Mouse (Mus musculus) midbrain, embryonic 13.5 days (tissue): ENCODE measurements around the gene Otop3. TPM values are rescaled to one million over a fixed set of nuclear protein-coding genes. Genes with fewer than 3 reads are reported as not detected.

Experiments used
- ATAC-seq: fragments of 200-750 bp; cut with Nextera tagmentation; 2 replicates; pipeline ENCODE4 v1.8.0; 2017; ENCODE audit warnings: mild to moderate bottlenecking, moderate TSS enrichment, moderate library complexity
- H3K27ac ChIP-seq: fragments of 300-500 bp; sonication (generic); 2 replicates; pipeline ENCODE4 v1.5.1; 2015; ENCODE audit warnings: inconsistent platforms, mild to moderate bottlenecking, moderate library complexity
- H3K27me3 ChIP-seq: fragments of 300-500 bp; sonication (generic); 2 replicates; pipeline ENCODE4 v1.6.1; 2015; ENCODE audit warnings: mild to moderate bottlenecking, inconsistent platforms
- H3K36me3 ChIP-seq: fragments of 300-500 bp; sonication (generic); 2 replicates; pipeline ENCODE4 v1.6.1; 2015; ENCODE audit warnings: mild to moderate bottlenecking, inconsistent platforms
- H3K4me1 ChIP-seq: fragments of 300-500 bp; sonication (generic); replicated peaks from 2 replicates; pipeline ENCODE4 v1.6.1; 2015; ENCODE audit warnings: inconsistent platforms
- H3K4me2 ChIP-seq: fragments of 300-500 bp; sonication (generic); replicated peaks from 2 replicates; pipeline ENCODE4 v1.6.1; 2015; ENCODE audit warnings: moderate library complexity, mild to moderate bottlenecking, inconsistent platforms
- H3K4me3 ChIP-seq: fragments of 300-500 bp; sonication (generic); replicated peaks from 2 replicates; pipeline ENCODE4 v1.5.1; 2015; ENCODE audit warnings: mild to moderate bottlenecking, inconsistent platforms
- H3K9ac ChIP-seq: fragments of 300-500 bp; sonication (generic); replicated peaks from 2 replicates; pipeline ENCODE4 v1.6.1; 2015; ENCODE audit warnings: mild to moderate bottlenecking, inconsistent platforms
- H3K9me3 ChIP-seq: fragments of 300-500 bp; sonication (generic); 2 replicates; pipeline ENCODE4 v1.6.1; 2016; ENCODE audit warnings: mild to moderate bottlenecking, inconsistent platforms
- WGBS: fragments of 180-500 bp; shearing (Covaris S2); methylation state at CpG from one replicate; pipeline ENCODE4 v1.1.7; 2015; 5-methylcytosine and 5-hydroxymethylcytosine counted together
- polyA plus RNA-seq: library from polyadenylated mRNA; unstranded; fragments of >200 nt; fragmentation: Nextera tagmentation; extraction: Ambion mirVana; gene quantifications from 2 replicates; pipeline ENCODE4 v1.2.1, GENCODE M21; 2015

Gene Otop3
- polyA plus RNA-seq, 1 experiment from 2014 or later, result 0.30 TPM

- Histone ChIP-seq H3K27me3 (peaks cover 15% of the 10 kb centered on the region; the same call in 1 of the 2 replicates), H3K4me1 (peaks cover 30% of the 10 kb centered on the region), H3K9me3 (no peaks in the 10 kb centered on the region), H3K9ac (peak within 1 kb of the TSS; percentile 89), H3K27ac (peak within 1 kb of the TSS; percentile 88), H3K4me3 (peak within 1 kb of the TSS; percentile 76), H3K4me2 (peak within 1 kb of the TSS; percentile 94), H3K36me3 (no peaks in the 10 kb centered on the region)
- peak; percentile 78 for ATAC-seq
- 1% methylated on average over 37 of the region's 39 CpGs for WGBS
Observed at GRCm38 (mm10) chr11:115367395-115367944, 32.9 kb downstream of the Otop3 start, which contains the start of gene Hid1. Gene Hid1 (minus strand): TSS chr11:115367756.

DNA sequence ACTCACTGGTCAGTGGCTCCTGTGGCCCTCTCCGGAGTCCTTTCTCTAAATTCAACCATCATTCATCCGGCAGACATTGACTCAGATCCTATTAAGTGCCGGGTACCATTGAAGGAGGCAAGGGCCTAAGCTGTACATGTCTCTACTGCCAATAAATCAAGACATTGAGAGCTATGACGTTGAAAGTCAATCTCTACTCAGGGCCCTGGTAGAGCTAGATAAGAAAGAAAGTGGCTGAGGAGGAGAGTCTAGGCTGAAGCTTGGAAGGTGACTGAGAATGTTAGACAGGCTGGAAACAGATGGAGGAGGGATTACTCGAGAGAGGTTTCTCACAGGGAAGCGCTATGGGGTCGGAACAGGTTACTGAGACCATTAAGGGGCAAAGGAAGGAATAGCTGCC lies 35.8 kb downstream of the Otop3 start:
- Histone ChIP-seq H3K27me3 (peaks cover 27% of the 10 kb centered on the region), H3K9ac (no peak overlapping the region), H3K9me3 (no peaks in the 10 kb centered on the region), H3K4me3 (no peak overlapping the region), H3K4me2 (no peak overlapping the region), H3K27ac (no peak overlapping the region), H3K4me1 (peaks cover 37% of the 10 kb centered on the region), H3K36me3 (no peaks in the 10 kb centered on the region)
- ATAC-seq, result no peak
- WGBS, result 61% methylated on average over 7 of the region's 7 CpGs

DNA sequence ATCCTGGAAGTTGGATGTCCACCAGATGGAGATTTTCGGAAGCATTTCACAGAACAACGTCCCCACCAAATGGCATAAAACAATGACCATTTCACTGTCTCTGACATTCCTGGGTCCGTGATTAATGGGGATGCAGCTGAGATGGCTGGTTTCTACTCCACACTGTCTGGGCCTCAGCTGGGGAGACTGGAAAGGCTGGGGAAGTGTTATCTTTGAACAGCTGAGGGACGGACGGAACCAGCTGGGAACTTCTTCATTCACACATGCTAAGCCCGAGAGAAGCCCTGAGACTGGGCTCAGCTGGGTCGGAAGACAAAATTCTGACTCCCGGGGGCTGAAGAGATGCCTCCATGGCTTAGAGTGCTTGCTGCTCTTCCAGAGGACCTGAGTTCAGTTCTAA lies 36.8 kb downstream of the Otop3 start:
- Histone ChIP-seq H3K4me3 (no peak overlapping the region), H3K9ac (no peak overlapping the region), H3K9me3 (no peaks in the 10 kb centered on the region), H3K4me1 (peaks cover 27% of the 10 kb centered on the region), H3K27me3 (peaks cover 36% of the 10 kb centered on the region), H3K36me3 (no peaks in the 10 kb centered on the region), H3K27ac (no peak overlapping the region), H3K4me2 (no peak overlapping the region)
- ATAC-seq, result no peak
- 58% methylated on average over 8 of the region's 8 CpGs for WGBS

- H3K9ac ChIP-seq, result no peak overlapping the region
- ATAC-seq, result no peak
- H3K4me1 ChIP-seq, result peaks cover 20% of the 10 kb centered on the region
- no peak overlapping the region for H3K4me3 ChIP-seq
- peaks cover 36% of the 10 kb centered on the region for H3K27me3 ChIP-seq
- no peaks in the 10 kb centered on the region for H3K36me3 ChIP-seq
- H3K4me2 ChIP-seq, result no peak overlapping the region
- no peak overlapping the region for H3K27ac ChIP-seq
- H3K9me3 ChIP-seq, result no peaks in the 10 kb centered on the region
- WGBS, result 84% methylated on average over 1 of the region's 1 CpGs
Observed at GRCm38 (mm10) chr11:115372015-115372414, 37.5 kb downstream of the Otop3 start.

- Histone ChIP-seq H3K4me2 (no peak overlapping the region), H3K4me3 (no peak overlapping the region), H3K9me3 (no peaks in the 10 kb centered on the region), H3K27ac (no peak overlapping the region), H3K27me3 (peaks cover 36% of the 10 kb centered on the region), H3K4me1 (peaks cover 14% of the 10 kb centered on the region), H3K9ac (no peak overlapping the region), H3K36me3 (no peaks in the 10 kb centered on the region)
- WGBS, result 46% methylated on average over 2 of the region's 2 CpGs
- ATAC-seq, result no peak
Observed at GRCm38 (mm10) chr11:115372737-115373136, 38.2 kb downstream of the Otop3 start.

DNA sequence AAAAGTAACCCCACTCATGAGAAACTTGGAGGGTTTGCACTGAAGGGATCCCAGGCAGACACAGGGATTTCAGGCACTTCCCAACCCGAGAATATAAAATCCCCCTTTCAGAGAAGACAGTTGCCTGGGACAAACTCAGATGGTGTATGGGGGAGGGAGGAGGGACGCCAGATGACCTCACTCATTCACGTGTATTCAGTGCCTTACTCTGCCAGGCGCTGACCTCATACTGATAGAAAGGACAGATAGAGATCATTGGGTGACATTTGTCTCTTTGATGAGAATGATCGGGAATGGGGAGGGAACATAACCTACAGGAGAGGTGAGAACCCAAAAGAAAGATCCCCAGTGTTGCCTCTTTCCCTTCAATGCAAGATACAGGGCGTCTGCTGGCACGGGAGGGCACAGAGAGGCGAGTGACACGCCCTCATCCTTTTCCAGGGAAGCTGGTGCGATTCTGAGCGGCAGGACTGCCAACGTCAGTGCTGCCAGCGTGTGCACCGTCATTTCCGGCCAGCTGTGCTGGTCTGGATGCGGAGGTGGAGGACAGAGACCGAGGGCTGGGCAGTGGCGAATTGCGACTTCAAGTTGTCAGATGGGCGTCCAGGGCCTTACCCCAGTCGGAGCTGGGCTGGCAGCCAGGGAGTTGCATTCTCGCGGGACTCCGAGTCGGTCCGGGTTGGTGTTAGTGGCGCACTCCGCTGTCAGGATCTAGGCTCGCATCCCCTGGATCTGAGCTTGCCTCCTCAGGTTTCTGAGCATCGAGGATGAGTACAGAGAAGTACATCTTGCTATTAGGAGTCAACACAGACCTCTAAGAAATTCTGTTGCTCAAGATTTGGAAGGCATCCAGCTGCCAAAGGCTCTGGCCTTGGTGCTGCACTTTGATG lies 39.5 kb downstream of the Otop3 start:
- peak overlapping the region; percentile 41 for H3K4me3 ChIP-seq
- no peaks in the 10 kb centered on the region for H3K9me3 ChIP-seq
- 0 out of 2 replicates have a peak overlapping the region, but pooled peaks have one; percentile 15 for H3K27ac ChIP-seq
- H3K4me2 ChIP-seq, result peak overlapping the region; percentile 64
- no peaks in the 10 kb centered on the region for H3K36me3 ChIP-seq
- peak; percentile 85 for ATAC-seq
- WGBS, result 2% methylated on average over 30 of the region's 30 CpGs
- peaks cover 36% of the 10 kb centered on the region for H3K27me3 ChIP-seq
- H3K4me1 ChIP-seq, result peaks cover 14% of the 10 kb centered on the region
- H3K9ac ChIP-seq, result peak overlapping the region; percentile 64

DNA sequence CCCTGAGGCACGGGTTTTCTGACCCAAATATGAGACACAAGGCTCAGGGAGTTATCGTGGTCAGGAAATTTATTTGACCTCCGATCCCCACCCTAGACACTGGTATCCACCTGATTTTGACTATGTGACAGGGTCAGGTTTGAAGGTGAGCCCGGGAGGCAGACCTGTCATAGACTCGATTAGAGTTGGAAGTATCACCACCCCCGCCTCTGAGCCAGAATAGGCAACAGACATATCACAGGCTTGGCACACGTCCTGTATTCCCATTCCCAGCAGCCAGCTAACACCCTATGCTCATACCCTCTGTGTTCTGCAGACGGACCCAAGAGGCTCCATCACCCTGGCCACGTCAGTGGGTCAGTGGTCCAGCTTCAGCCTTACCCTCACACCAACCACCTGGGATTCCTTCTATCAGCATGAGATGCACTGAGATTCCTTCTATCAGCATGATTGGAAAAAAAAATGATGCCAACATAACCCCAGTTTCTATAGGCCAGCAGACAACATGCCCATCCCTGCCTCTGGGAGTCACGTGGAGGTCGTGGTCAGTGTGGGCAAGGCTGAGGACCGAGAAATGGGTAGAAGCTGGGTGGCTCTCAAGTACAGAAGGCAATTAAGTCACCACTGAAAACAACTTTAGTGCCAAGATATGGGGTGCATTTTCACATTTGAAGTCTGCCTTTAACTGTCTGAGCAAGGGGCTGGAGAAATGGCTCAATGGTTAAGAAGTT lies 40.3 kb downstream of the Otop3 start:
- ATAC-seq, result no peak; the same call in 1 of the 2 replicates
- Histone ChIP-seq H3K27ac (no peak overlapping the region), H3K4me3 (peak overlapping the region; percentile 41), H3K36me3 (no peaks in the 10 kb centered on the region), H3K4me2 (peak overlapping the region; percentile 64), H3K9ac (peak overlapping the region; percentile 64), H3K27me3 (peaks cover 29% of the 10 kb centered on the region; the same call in 1 of the 2 replicates), H3K9me3 (no peaks in the 10 kb centered on the region), H3K4me1 (peaks cover 14% of the 10 kb centered on the region)
- WGBS, result 68% methylated on average over 12 of the region's 12 CpGs

DNA sequence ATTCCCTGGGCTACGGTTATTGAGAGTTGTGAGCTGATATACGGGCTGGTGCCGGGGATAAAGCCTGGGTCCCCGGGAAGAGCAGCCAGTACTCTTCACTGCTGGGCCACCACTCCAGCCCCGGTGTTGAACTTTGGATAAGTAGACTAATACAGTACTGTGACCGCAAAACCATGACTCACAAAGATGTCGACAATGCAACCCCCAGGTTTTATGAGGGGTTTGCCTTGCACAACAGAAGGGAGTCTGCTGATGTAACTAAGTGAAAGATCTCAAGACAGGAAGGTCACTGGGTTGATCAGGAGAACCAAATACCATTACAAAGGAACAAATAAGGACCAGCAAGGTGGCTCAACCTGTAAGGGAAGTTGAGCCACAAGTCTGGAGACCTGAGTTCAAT lies 42.2 kb downstream of the Otop3 start:
- H3K27me3 ChIP-seq, result peaks cover 20% of the 10 kb centered on the region; the same call in 1 of the 2 replicates
- WGBS, result 69% methylated on average over 7 of the region's 7 CpGs
- H3K9me3 ChIP-seq, result no peaks in the 10 kb centered on the region
- H3K4me1 ChIP-seq, result peaks cover 18% of the 10 kb centered on the region
- no peak overlapping the region for H3K4me2 ChIP-seq
- no peak for ATAC-seq
- H3K36me3 ChIP-seq, result no peaks in the 10 kb centered on the region
- no peak overlapping the region for H3K4me3 ChIP-seq
- no peak overlapping the region for H3K9ac ChIP-seq
- H3K27ac ChIP-seq, result no peak overlapping the region

DNA sequence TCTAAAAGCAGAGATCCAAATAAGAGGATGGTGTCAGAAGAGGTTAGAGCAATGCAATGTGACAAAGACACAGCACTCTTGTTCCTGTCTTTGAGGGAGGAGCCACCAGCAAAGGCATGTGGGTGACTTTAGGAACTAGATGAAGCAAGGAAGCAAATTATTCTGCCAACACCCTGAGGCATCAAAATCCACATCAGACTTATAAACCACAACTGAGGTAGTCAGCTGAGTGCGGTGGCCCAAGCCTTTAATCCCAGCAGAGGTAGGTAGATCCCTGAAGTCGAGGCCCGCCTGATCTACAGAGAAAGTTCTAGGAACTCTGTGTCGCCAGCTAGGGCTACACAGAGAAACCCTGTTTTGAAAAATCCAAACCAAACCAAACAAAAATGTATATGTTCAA lies 42.7 kb downstream of the Otop3 start:
- Histone ChIP-seq H3K4me1 (peaks cover 18% of the 10 kb centered on the region), H3K27ac (no peak overlapping the region), H3K4me3 (no peak overlapping the region), H3K36me3 (no peaks in the 10 kb centered on the region), H3K9ac (no peak overlapping the region), H3K27me3 (peaks cover 20% of the 10 kb centered on the region; the same call in 1 of the 2 replicates), H3K9me3 (no peaks in the 10 kb centered on the region), H3K4me2 (no peak overlapping the region)
- ATAC-seq, result no peak
- WGBS, result 91% methylated on average over 4 of the region's 4 CpGs

DNA sequence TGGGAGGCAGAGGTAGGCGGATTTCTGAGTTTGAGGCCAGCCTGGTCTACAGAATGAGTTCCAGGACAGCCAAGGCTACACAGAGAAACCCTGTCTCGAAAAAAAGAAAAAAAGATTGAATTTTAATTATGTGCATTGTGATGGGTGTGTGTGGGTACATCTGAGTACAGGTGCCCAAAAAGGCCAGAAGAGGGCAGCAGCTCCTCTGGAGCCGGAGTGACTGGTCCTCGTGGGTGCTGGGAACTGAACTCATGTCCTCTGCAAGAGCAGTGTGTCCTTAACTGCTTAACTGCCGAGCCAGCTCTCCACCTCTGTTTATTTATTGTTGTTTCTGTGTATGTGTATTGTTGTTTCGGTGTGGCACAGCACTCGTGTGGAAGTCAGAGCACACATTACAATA lies 43.3 kb downstream of the Otop3 start:
- no peaks in the 10 kb centered on the region for H3K9me3 ChIP-seq
- no peak for ATAC-seq
- no peaks in the 10 kb centered on the region for H3K36me3 ChIP-seq
- 86% methylated on average over 7 of the region's 7 CpGs for whole genome bisulfite sequencing
- H3K4me2 ChIP-seq, result no peak overlapping the region
- no peak overlapping the region for H3K9ac ChIP-seq
- H3K4me3 ChIP-seq, result no peak overlapping the region
- peaks cover 20% of the 10 kb centered on the region; the same call in 1 of the 2 replicates for H3K27me3 ChIP-seq
- H3K4me1 ChIP-seq, result peaks cover 22% of the 10 kb centered on the region
- H3K27ac ChIP-seq, result no peak overlapping the region

GRCm38 (mm10) chr11:115381276-115381675 lies 46.7 kb downstream of the Otop3 start:
- ATAC-seq, result no peak
- H3K36me3 ChIP-seq, result no peaks in the 10 kb centered on the region
- 0 out of 2 replicates have a peak, but pooled peaks cover under 1% of the 10 kb centered on the region for H3K27me3 ChIP-seq
- no peak overlapping the region for H3K9ac ChIP-seq
- no peaks in the 10 kb centered on the region for H3K9me3 ChIP-seq
- H3K27ac ChIP-seq, result peak overlapping the region; percentile 98; the same call in 1 of the 2 replicates
- H3K4me3 ChIP-seq, result peak overlapping the region; percentile 87
- peaks cover 43% of the 10 kb centered on the region for H3K4me1 ChIP-seq
- H3K4me2 ChIP-seq, result peak overlapping the region; percentile 82
- 11% methylated on average over 9 of the region's 9 CpGs for WGBS
